Mouse (Mus musculus): ENCODE data around the gene Mypn. TPM values are rescaled to one million over a fixed set of nuclear protein-coding genes. Genes with fewer than 3 reads are reported as not detected.

Mypn gene
- polyA plus RNA-seq, 1 experiment from 2014 or later, result 0.12 TPM

DNA sequence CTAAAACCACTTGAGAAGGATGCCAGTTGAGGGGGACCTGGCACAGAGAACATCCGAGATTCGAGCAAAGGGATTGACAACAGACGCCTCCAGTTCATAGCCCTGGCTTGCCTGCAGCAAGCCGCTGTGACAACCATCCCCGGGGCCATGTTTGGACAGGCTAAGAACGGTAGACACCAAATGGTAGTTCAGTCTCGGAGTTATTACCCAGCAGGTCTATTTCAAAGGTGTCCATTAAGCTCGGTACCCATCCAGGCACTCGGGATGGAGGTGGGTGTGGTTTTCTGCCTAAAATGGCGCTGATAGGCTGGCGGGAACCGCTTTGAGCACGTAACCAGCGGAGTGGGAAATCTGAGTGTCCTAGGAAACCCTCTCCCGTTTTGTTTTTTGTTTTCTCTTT, 87.9 kb downstream of the Mypn start:
- WGBS, result 92% methylated on average over 15 of the region's 15 CpGs
- Histone ChIP-seq H3K27me3 (ENCODE audit: control insufficient read depth, insufficient read depth, low read length) (no peaks in the 10 kb centered on the region), H3K4me1 (replicated peaks; ENCODE audit: control insufficient read depth, insufficient read depth) (no peaks in the 10 kb centered on the region), H3K27ac (replicated peaks) (no peak overlapping the region), H3K4me2 (replicated peaks; ENCODE audit: low read depth) (no peak overlapping the region), H3K4me3 (ENCODE audit: low read depth, low read length) (no peak overlapping the region), H3K9ac (ENCODE audit: low read length) (no peak overlapping the region), H3K36me3 (ENCODE audit: control insufficient read depth, insufficient read depth, low read length) (no peaks in the 10 kb centered on the region), H3K9me3 (ENCODE audit: control insufficient read depth, low read length) (no peaks in the 10 kb centered on the region)
- TF ChIP-seq EP300 (optimal IDR thresholded peaks at IDR 0.05), result no peak
- TF ChIP-seq CTCF (IDR thresholded peaks at IDR 0.05; ENCODE audit: low read depth), result no peak
- DNase-seq (ENCODE audit: low spot score) (no peak), ATAC-seq (ENCODE audit: low FRiP score, low TSS enrichment) (no peak)

DNA sequence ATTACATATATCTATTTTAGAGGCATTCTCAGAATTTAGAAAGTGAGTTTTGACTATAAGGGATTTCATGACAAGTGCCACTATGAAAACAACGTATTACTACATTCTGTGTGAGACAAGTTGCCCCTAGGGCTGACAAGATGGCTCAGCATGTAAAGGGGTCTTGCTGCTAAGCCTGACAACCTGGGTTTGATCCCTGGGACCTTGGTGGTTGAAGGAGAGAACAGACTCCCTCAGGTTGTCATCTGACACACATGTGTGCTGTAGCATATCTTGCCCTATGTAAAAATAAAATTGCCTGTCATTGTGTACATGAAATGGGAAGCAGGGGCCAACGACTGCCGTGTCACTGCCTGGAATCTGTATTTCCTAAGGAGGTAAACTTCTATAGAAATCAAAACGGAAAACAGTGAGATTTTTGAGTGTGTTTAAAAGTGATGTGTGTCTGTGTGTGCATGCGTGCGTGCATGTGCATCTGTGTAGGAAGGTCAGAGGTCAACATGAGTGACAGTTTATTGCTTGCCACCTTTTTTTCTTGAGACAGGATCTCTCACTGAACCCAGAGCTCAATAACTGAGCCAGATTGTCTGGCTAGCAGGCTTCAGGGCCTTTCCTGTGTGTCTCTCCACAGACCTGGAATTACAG, 89.9 kb downstream of the Mypn start:
- H3K9ac ChIP-seq (ENCODE audit: low read length), result no peak overlapping the region
- H3K4me2 ChIP-seq (replicated peaks; ENCODE audit: low read depth), result no peak overlapping the region
- no peaks in the 10 kb centered on the region for H3K36me3 ChIP-seq (ENCODE audit: control insufficient read depth, insufficient read depth, low read length)
- ATAC-seq (ENCODE audit: low FRiP score, low TSS enrichment) (no peak), DNase-seq (ENCODE audit: low spot score) (no peak)
- no peak overlapping the region for H3K27ac ChIP-seq (replicated peaks)
- H3K4me1 ChIP-seq (replicated peaks; ENCODE audit: control insufficient read depth, insufficient read depth), result no peaks in the 10 kb centered on the region
- no peaks in the 10 kb centered on the region for H3K27me3 ChIP-seq (ENCODE audit: control insufficient read depth, insufficient read depth, low read length)
- WGBS, result 88% methylated on average over 6 of the region's 6 CpGs
- no peak overlapping the region for H3K4me3 ChIP-seq (ENCODE audit: low read depth, low read length)
- no peaks in the 10 kb centered on the region for H3K9me3 ChIP-seq (ENCODE audit: control insufficient read depth, low read length)
- no peak for TF ChIP-seq EP300 (optimal IDR thresholded peaks at IDR 0.05)
- no peak for TF ChIP-seq CTCF (IDR thresholded peaks at IDR 0.05; ENCODE audit: low read depth)

DNA sequence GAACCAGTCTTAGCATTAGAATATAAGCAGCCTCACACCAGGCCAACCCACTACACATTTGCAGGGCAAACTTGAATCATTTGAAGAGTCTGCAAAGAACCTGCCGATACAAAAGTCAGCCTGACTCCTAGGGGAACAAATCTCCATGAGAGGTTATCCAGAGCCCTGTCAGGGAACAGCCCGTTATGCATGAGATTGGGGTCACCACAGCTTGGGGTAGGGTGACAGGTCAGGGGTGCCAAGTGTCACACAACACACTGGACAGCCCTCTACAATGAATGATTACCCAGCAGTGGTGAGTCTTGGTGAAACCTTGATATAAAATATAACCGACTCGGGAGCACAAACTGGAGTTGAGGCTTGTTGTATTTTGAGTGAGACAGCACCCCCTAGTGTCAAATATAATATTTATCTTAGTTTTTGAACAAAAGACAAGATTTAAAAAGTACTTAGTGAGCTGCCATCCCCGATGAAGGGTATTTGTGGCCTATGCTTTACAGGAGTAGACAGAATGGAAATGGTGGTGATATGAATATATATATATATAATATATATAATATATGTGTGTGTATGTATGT, 90.6 kb downstream of the Mypn start:
- no peaks in the 10 kb centered on the region for H3K36me3 ChIP-seq (ENCODE audit: control insufficient read depth, insufficient read depth, low read length)
- no peak overlapping the region for H3K9ac ChIP-seq (ENCODE audit: low read length)
- 36% methylated on average over 5 of the region's 5 CpGs for WGBS
- no peak overlapping the region for H3K27ac ChIP-seq (replicated peaks)
- H3K9me3 ChIP-seq (ENCODE audit: control insufficient read depth, low read length), result no peaks in the 10 kb centered on the region
- no peak overlapping the region for H3K4me2 ChIP-seq (replicated peaks; ENCODE audit: low read depth)
- no peak overlapping the region for H3K4me3 ChIP-seq (ENCODE audit: low read depth, low read length)
- no peak for TF ChIP-seq EP300 (optimal IDR thresholded peaks at IDR 0.05)
- TF ChIP-seq CTCF (IDR thresholded peaks at IDR 0.05; ENCODE audit: low read depth), result peak; percentile 64
- no peaks in the 10 kb centered on the region for H3K27me3 ChIP-seq (ENCODE audit: control insufficient read depth, insufficient read depth, low read length)
- ATAC-seq (ENCODE audit: low FRiP score, low TSS enrichment) (no peak), DNase-seq (ENCODE audit: low spot score) (no peak)
- no peaks in the 10 kb centered on the region for H3K4me1 ChIP-seq (replicated peaks; ENCODE audit: control insufficient read depth, insufficient read depth)

DNA sequence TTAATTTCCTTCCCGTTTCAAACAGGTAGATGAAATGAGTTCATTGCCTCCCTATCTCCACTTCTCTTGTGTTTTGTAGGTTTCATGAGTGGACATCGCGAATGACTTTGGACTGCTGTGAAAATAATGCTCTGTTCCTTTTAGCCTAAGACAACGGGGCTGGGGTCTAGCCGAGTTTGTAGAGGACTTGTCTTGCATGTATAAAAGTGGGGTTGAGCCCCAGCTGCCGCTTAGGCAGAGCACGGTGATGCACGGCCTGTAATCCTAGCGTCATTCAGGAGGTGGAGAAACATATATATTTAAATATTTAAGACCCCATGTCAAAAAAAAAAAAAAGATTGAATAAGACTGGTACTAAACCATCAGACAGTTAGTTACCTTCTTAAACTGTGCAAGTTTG, 103.1 kb downstream of the Mypn start:
- Histone ChIP-seq H3K4me3 (ENCODE audit: low read depth, low read length) (peak overlapping the region; percentile 51), H3K4me1 (replicated peaks; ENCODE audit: control insufficient read depth, insufficient read depth) (0 out of 2 replicates have a peak, but pooled peaks cover 2% of the 10 kb centered on the region), H3K9ac (ENCODE audit: low read length) (peak overlapping the region; percentile 58; the same call in 1 of the 2 replicates), H3K4me2 (replicated peaks; ENCODE audit: low read depth) (peak overlapping the region; percentile 90), H3K27me3 (ENCODE audit: control insufficient read depth, insufficient read depth, low read length) (no peaks in the 10 kb centered on the region), H3K9me3 (ENCODE audit: control insufficient read depth, low read length) (no peaks in the 10 kb centered on the region), H3K27ac (replicated peaks) (no peak overlapping the region), H3K36me3 (ENCODE audit: control insufficient read depth, insufficient read depth, low read length) (no peaks in the 10 kb centered on the region)
- TF ChIP-seq CTCF (IDR thresholded peaks at IDR 0.05; ENCODE audit: low read depth) (no peak), EP300 (optimal IDR thresholded peaks at IDR 0.05) (no peak)
- 25% methylated on average over 9 of the region's 9 CpGs for WGBS
- DNase-seq (ENCODE audit: low spot score) (no peak), ATAC-seq (ENCODE audit: low FRiP score, low TSS enrichment) (no peak)

DNA sequence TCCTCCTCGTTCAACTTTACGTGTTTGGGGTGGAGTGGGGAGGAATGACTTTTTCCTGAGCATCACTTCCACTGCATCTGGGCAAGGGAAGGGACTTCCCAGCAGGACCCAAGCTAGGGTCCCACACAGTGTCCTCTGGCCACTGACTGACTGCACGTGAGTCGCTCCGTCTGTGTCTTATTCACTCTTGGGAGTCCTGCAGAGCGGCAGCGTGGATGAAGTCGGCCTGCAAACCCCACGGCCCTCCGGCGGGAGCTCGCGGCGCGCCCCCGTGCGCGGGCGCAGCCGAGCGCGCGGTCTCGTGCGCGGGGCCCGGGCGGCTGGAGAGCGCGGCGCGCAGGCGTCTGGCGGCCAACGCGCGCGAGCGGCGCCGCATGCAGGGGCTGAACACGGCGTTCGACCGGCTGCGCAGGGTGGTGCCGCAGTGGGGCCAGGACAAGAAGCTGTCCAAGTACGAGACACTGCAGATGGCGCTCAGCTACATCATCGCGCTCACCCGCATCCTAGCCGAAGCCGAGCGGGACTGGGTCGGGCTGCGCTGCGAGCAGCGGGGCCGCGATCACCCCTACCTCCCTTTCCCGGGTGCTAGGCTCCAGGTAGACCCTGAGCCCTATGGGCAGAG, 103.7 kb downstream of the Mypn start:
- Histone ChIP-seq H3K4me1 (replicated peaks; ENCODE audit: control insufficient read depth, insufficient read depth) (0 out of 2 replicates have a peak, but pooled peaks cover 2% of the 10 kb centered on the region), H3K36me3 (ENCODE audit: control insufficient read depth, insufficient read depth, low read length) (no peaks in the 10 kb centered on the region), H3K27ac (replicated peaks) (no peak overlapping the region), H3K27me3 (ENCODE audit: control insufficient read depth, insufficient read depth, low read length) (no peaks in the 10 kb centered on the region), H3K9ac (ENCODE audit: low read length) (peak overlapping the region; percentile 58), H3K9me3 (ENCODE audit: control insufficient read depth, low read length) (no peaks in the 10 kb centered on the region), H3K4me3 (ENCODE audit: low read depth, low read length) (peak overlapping the region; percentile 51), H3K4me2 (replicated peaks; ENCODE audit: low read depth) (peak overlapping the region; percentile 90)
- DNase-seq (ENCODE audit: low spot score), result peak; percentile 56
- under 1% methylated on average over 45 of the region's 62 CpGs for WGBS
- peak; percentile 73 for ATAC-seq (ENCODE audit: low FRiP score, low TSS enrichment)
- 0 out of 2 replicates have a peak, but pooled peaks have one; percentile 14 for TF ChIP-seq CTCF (IDR thresholded peaks at IDR 0.05; ENCODE audit: low read depth)
- TF ChIP-seq EP300 (optimal IDR thresholded peaks at IDR 0.05), result no peak

DNA sequence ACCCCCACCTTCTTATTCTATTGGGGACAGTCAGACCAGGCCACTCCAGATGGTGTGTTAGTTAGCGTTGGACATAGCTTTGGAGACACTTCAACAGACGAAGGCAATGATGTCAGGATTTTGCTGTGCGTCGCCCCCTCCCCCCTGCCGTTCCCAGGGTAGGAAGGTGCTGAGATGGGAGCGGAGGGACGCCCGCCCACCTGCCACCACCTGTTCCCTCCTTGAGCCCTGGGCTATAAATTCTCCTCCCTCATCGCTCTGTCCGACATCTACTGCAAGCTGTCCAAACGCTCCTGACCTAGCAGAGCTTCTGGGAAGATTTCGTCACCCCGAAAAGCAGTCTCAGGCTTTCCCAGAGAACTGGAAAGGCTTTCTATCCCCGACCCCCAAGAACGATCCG, 104.2 kb downstream of the Mypn start, which contains the start of gene Atoh7:
TSS of gene Atoh7 (plus strand) at position 131 of the 400 bp plus-strand sequence.
- H3K27ac ChIP-seq (replicated peaks), result no peak within 1 kb of the TSS
- ATAC-seq (ENCODE audit: low FRiP score, low TSS enrichment) (no peak), DNase-seq (ENCODE audit: low spot score) (no peak)
- no peaks in the 10 kb centered on the region for H3K9me3 ChIP-seq (ENCODE audit: control insufficient read depth, low read length)
- H3K4me2 ChIP-seq (replicated peaks; ENCODE audit: low read depth), result peak within 1 kb of the TSS; percentile 90
- H3K36me3 ChIP-seq (ENCODE audit: control insufficient read depth, insufficient read depth, low read length), result no peaks in the 10 kb centered on the region
- peak within 1 kb of the TSS; percentile 58 for H3K9ac ChIP-seq (ENCODE audit: low read length)
- H3K4me3 ChIP-seq (ENCODE audit: low read depth, low read length), result peak within 1 kb of the TSS; percentile 51
- WGBS, result 11% methylated on average over 16 of the region's 16 CpGs
- TF ChIP-seq CTCF (IDR thresholded peaks at IDR 0.05; ENCODE audit: low read depth), result no peak
- no peak for TF ChIP-seq EP300 (optimal IDR thresholded peaks at IDR 0.05)
- 0 out of 2 replicates have a peak, but pooled peaks cover 2% of the 10 kb centered on the region for H3K4me1 ChIP-seq (replicated peaks; ENCODE audit: control insufficient read depth, insufficient read depth)
- no peaks in the 10 kb centered on the region for H3K27me3 ChIP-seq (ENCODE audit: control insufficient read depth, insufficient read depth, low read length)
